Comparison of ENCODE assay signal across 8 mouse cellular contexts in genomic region chr10:60373937-60374578, GRCm38 (mm10). TPM values are rescaled to one million over a fixed set of nuclear protein-coding genes. Genes with fewer than 3 reads are reported as not detected.
DNase-seq lines count a peak whose midpoint lies in the region; ATAC-seq and TF ChIP-seq lines count a peak whose summit lies in the region.

No protein-coding gene starts in this region.

- no peak for TF ChIP-seq CTCF in liver, embryonic 14.5 days (IDR thresholded peaks at IDR 0.05; ENCODE audit: low read depth)

- no peak overlapping the region for H3K9ac ChIP-seq in liver, embryonic 14.5 days (replicated peaks)
- H3K9ac ChIP-seq in stomach, embryonic 16.5 days (ENCODE audit: low read length): no peak overlapping the region
- H3K9ac ChIP-seq in midbrain, embryonic 13.5 days (replicated peaks): no peak overlapping the region

- H3K4me2 ChIP-seq in liver, embryonic 14.5 days (ENCODE audit: low read depth): no peak overlapping the region
- no peak overlapping the region for H3K4me2 ChIP-seq in stomach, embryonic 16.5 days (ENCODE audit: low read depth, low read length)
- no peak overlapping the region for H3K4me2 ChIP-seq in midbrain, embryonic 13.5 days (replicated peaks)

- no peak overlapping the region for H3K4me3 ChIP-seq in liver, embryonic 14.5 days (ENCODE audit: insufficient read depth in 1 of 2, low read depth in 2 of 2, low read length in 2 of 2)
- no peak overlapping the region for H3K4me3 ChIP-seq in heart, embryonic 10.5 days
- no peak overlapping the region for H3K4me3 ChIP-seq in stomach, embryonic 16.5 days (replicated peaks; ENCODE audit: low read length)
- no peak overlapping the region for H3K4me3 ChIP-seq in midbrain, embryonic 13.5 days (replicated peaks)

- ATAC-seq in liver, embryonic 14.5 days (ENCODE audit: insufficient read depth): peak; percentile 23; the same call in 1 of the 2 replicates
- peak; percentile 41 for ATAC-seq in stomach, embryonic 16.5 days (ENCODE audit: insufficient read depth, low FRiP score)
- no peak for ATAC-seq in monocyte, adult 5-6 weeks (replicated peaks; ENCODE audit: insufficient number of reproducible peaks, low FRiP score, low TSS enrichment, poor library complexity, severe bottlenecking)
- no peak for ATAC-seq in midbrain, embryonic 13.5 days

- no peak for TF ChIP-seq EP300 in liver, embryonic 14.5 days (IDR thresholded peaks at IDR 0.05; ENCODE audit: low read depth)

- no peak overlapping the region for H3K27ac ChIP-seq in liver, embryonic 14.5 days
- peak overlapping the region; percentile 59 for H3K27ac ChIP-seq in heart, embryonic 10.5 days
- H3K27ac ChIP-seq in stomach, embryonic 16.5 days (ENCODE audit: low read length): no peak overlapping the region
- H3K27ac ChIP-seq in midbrain, embryonic 13.5 days: no peak overlapping the region

- no peaks in the 10 kb centered on the region for H3K27me3 ChIP-seq in liver, embryonic 14.5 days (ENCODE audit: control insufficient read depth, insufficient read depth, low read length)
- no peaks in the 10 kb centered on the region; the same call in 1 of the 2 replicates for H3K27me3 ChIP-seq in heart, embryonic 10.5 days (ENCODE audit: insufficient read depth, poor library complexity, severe bottlenecking)
- no peaks in the 10 kb centered on the region for H3K27me3 ChIP-seq in stomach, embryonic 16.5 days (ENCODE audit: control insufficient read depth, insufficient read depth, low read length)
- H3K27me3 ChIP-seq in midbrain, embryonic 13.5 days: no peaks in the 10 kb centered on the region

- H3K4me1 ChIP-seq in liver, embryonic 14.5 days (replicated peaks; ENCODE audit: control insufficient read depth in 2 of 2, insufficient read depth in 2 of 2, low read length in 1 of 2): 0 out of 4 replicates have a peak, but pooled peaks cover 0 to 2% of the 10 kb centered on the region in 2 experiments
- H3K4me1 ChIP-seq in heart, embryonic 10.5 days: peaks cover 14% of the 10 kb centered on the region
- H3K4me1 ChIP-seq in stomach, embryonic 16.5 days (ENCODE audit: control insufficient read depth, insufficient read depth, low read length): 0 out of 2 replicates have a peak, but pooled peaks cover 2% of the 10 kb centered on the region
- no peaks in the 10 kb centered on the region for H3K4me1 ChIP-seq in midbrain, embryonic 13.5 days (replicated peaks)

- no peaks in the 10 kb centered on the region for H3K9me3 ChIP-seq in liver, embryonic 14.5 days (ENCODE audit: control insufficient read depth, low read length)
- no peaks in the 10 kb centered on the region for H3K9me3 ChIP-seq in heart, embryonic 10.5 days
- H3K9me3 ChIP-seq in stomach, embryonic 16.5 days (replicated peaks; ENCODE audit: control insufficient read depth, low read length): no peaks in the 10 kb centered on the region
- no peaks in the 10 kb centered on the region for H3K9me3 ChIP-seq in midbrain, embryonic 13.5 days

- H3K36me3 ChIP-seq in liver, embryonic 14.5 days (replicated peaks; ENCODE audit: control insufficient read depth, insufficient read depth, low read depth): no peaks in the 10 kb centered on the region
- no peaks in the 10 kb centered on the region for H3K36me3 ChIP-seq in heart, embryonic 10.5 days
- no peaks in the 10 kb centered on the region for H3K36me3 ChIP-seq in stomach, embryonic 16.5 days (ENCODE audit: control insufficient read depth, insufficient read depth, low read length)
- H3K36me3 ChIP-seq in midbrain, embryonic 13.5 days: no peaks in the 10 kb centered on the region

- WGBS in liver, embryonic 14.5 days (ENCODE audit: insufficient replicate concordance): 30% methylated on average over 8 of the region's 8 CpGs
- WGBS in heart, embryonic 10.5 days: 52% methylated on average over 8 of the region's 8 CpGs
- 48% methylated on average over 8 of the region's 8 CpGs for WGBS in stomach, embryonic 16.5 days
- 73% methylated on average over 8 of the region's 8 CpGs for WGBS in midbrain, embryonic 13.5 days

- DNase-seq in liver, embryonic 14.5 days (ENCODE audit: low read depth in 3 of 3, low spot score in 3 of 3): no peak
- no peak for DNase-seq in liver
- DNase-seq in heart, embryonic 10.5 days (ENCODE audit: low spot score): no peak
- peak; percentile 60 to 71 for DNase-seq in kidney, postnatal 36 days
- no peak for DNase-seq in urinary bladder, postnatal 4 days (ENCODE audit: low spot score in 2 of 2)

RNA-seq across cellular contexts. Expression of gene Gm17455, which starts 25.5 kb away (rescaled TPM):
- not detected in 2 replicates for polyA plus RNA-seq in liver, embryonic 14.5 days (2012; rRNA removed)
- not detected in 2 replicates for polyA plus RNA-seq in liver, embryonic 14.5 days (2014; fragmentation: Nextera tagmentation; extraction: Ambion mirVana)
- 0.59 and 0.89 TPM in 2 replicates for polyA plus RNA-seq in heart, embryonic 10.5 days (2016; fragmentation: Nextera tagmentation; extraction: Ambion mirVana)
- 0.76 TPM in 1 of 2 replicates, not detected in the other for polyA plus RNA-seq in stomach, embryonic 16.5 days (2015; fragmentation: Nextera tagmentation; extraction: Ambion mirVana)
- total RNA-seq in monocyte, adult 5-6 weeks (2017): not detected in 3 replicates
- 4.9 and 7.9 TPM in 2 replicates for polyA plus RNA-seq in midbrain, embryonic 13.5 days (2015; fragmentation: Nextera tagmentation; extraction: Ambion mirVana)

RNA-seq across cellular contexts. Expression of gene Vsir, which starts 27.4 kb away (rescaled TPM):
- polyA plus RNA-seq in liver, embryonic 14.5 days (2012; rRNA removed): 6.9 and 8.8 TPM in 2 replicates
- polyA plus RNA-seq in liver, embryonic 14.5 days (2014; fragmentation: Nextera tagmentation; extraction: Ambion mirVana): 6.2 and 6.6 TPM in 2 replicates
- polyA plus RNA-seq in heart, embryonic 10.5 days (2016; fragmentation: Nextera tagmentation; extraction: Ambion mirVana): 1.4 and 2.2 TPM in 2 replicates
- 6.6 and 8.5 TPM in 2 replicates for polyA plus RNA-seq in stomach, embryonic 16.5 days (2015; fragmentation: Nextera tagmentation; extraction: Ambion mirVana)
- total RNA-seq in monocyte, adult 5-6 weeks (2017): 223 to 337 TPM (median 251 TPM) in 3 replicates
- 1.6 and 1.7 TPM in 2 replicates for polyA plus RNA-seq in midbrain, embryonic 13.5 days (2015; fragmentation: Nextera tagmentation; extraction: Ambion mirVana)

Comparison
In these comparisons a context has a peak if more than half of its experiments do, and no peak if none do; other contexts are left out.
1. ATAC-seq: peak in liver, embryonic 14.5 days (single experiment) and stomach, embryonic 16.5 days (single experiment); none in monocyte, adult 5-6 weeks (single experiment) and midbrain, embryonic 13.5 days (single experiment).
2. DNase-seq: peak in kidney, postnatal 36 days (2 of 2); none in liver, embryonic 14.5 days (0 of 3), liver (single experiment), heart, embryonic 10.5 days (single experiment) and urinary bladder, postnatal 4 days (0 of 2).